Mouse (Mus musculus) neural tube, embryonic 11.5 days (tissue): Measurements from ENCODE around the gene Ufc1. TPM values are rescaled to one million over a fixed set of nuclear protein-coding genes. Genes with fewer than 3 reads are reported as not detected.
"Not testable (repeated sequence)": the region's sequence is repeated elsewhere in the genome, so short reads cannot be mapped to it uniquely, and the experiment has no call there.

ENCODE experiments used
- ATAC-seq: fragments of 200-750 bp; cut with Nextera tagmentation; 2 replicates; pipeline ENCODE4 v1.8.0; 2017; ENCODE audit warnings: moderate number of reproducible peaks, mild to moderate bottlenecking, moderate TSS enrichment, moderate library complexity; ENCODE audit not compliant: insufficient read depth, low FRiP score, low TSS enrichment
- DNase-seq: peaks from one replicate; pipeline ENCODE4 v3.0.0-alpha.2; 2015; ENCODE audit warnings: low spot score
- H3K27ac ChIP-seq: fragments of 300-500 bp; sonication (generic); 2 replicates; pipeline ENCODE4 v1.5.1; 2014; ENCODE audit warnings: low read depth, mild to moderate bottlenecking, low read length
- H3K27me3 ChIP-seq: fragments of 300-500 bp; sonication (generic); 2 replicates; pipeline ENCODE4 v1.6.1; 2014; ENCODE audit warnings: mild to moderate bottlenecking, low read length, mixed read lengths; ENCODE audit not compliant: control insufficient read depth, insufficient read depth
- H3K36me3 ChIP-seq: fragments of 300-500 bp; sonication (generic); 2 replicates; pipeline ENCODE4 v1.6.1; 2014; ENCODE audit warnings: mild to moderate bottlenecking, low read length, moderate library complexity, mixed read lengths; ENCODE audit not compliant: control insufficient read depth, insufficient read depth
- H3K4me1 ChIP-seq: fragments of 300-500 bp; sonication (generic); 2 replicates; pipeline ENCODE4 v1.6.1; 2014; ENCODE audit warnings: low read length, mixed read lengths; ENCODE audit not compliant: control insufficient read depth, insufficient read depth
- H3K4me2 ChIP-seq: fragments of 300-500 bp; sonication (generic); 2 replicates; pipeline ENCODE4 v1.6.1; 2014; ENCODE audit warnings: low read depth, mild to moderate bottlenecking, moderate library complexity
- H3K4me3 ChIP-seq: fragments of 300-500 bp; sonication (generic); 2 replicates; pipeline ENCODE4 v1.5.1; 2014; ENCODE audit warnings: low read depth, low read length
- H3K9ac ChIP-seq: fragments of 300-500 bp; sonication (generic); 2 replicates; pipeline ENCODE4 v1.6.1; 2014; ENCODE audit warnings: mild to moderate bottlenecking, low read length
- H3K9me3 ChIP-seq: fragments of 300-500 bp; sonication (generic); 2 replicates; pipeline ENCODE4 v1.6.1; 2016; ENCODE audit warnings: low read length; ENCODE audit not compliant: control insufficient read depth
- WGBS: fragments of 180-500 bp; shearing (Covaris S2); extraction: QIAGEN DNeasy Blood & Tissue Kit; methylation state at CpG from one replicate; pipeline ENCODE4 v1.1.7; 2014; 5-methylcytosine and 5-hydroxymethylcytosine counted together
- polyA plus RNA-seq: library from polyadenylated mRNA; unstranded; fragments of >200 nt; fragmentation: Nextera tagmentation; extraction: Ambion mirVana; gene quantifications from 2 replicates; pipeline ENCODE4 v1.2.1, GENCODE M21; 2014

Gene Ufc1
- polyA plus RNA-seq, 1 experiment from 2014 or later, result 103 TPM

DNA sequence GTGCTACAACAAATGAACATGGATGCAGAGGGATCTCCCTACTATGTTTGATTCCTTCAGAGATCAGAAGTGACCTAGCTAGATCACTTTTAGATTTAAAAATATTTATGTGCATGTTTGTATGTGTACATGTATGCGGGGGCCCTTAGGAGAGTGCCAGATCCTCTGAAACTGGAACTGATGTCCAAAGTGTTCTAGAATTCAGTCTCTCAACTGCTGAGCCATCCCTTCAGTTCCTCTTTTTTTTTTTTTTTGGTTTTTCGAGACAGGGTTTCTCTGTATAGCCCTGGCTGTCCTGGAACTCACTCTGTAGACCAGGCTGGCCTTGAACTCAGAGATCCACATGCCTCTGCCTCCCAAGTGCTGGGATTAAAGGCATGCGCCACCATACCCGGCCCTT is 31.8 kb upstream of the Ufc1 start:
- not testable (repeated sequence) for H3K27ac ChIP-seq, ATAC-seq, H3K9ac ChIP-seq, H3K36me3 ChIP-seq, H3K4me3 ChIP-seq, H3K4me2 ChIP-seq, DNase-seq, H3K27me3 ChIP-seq, H3K9me3 ChIP-seq
- peaks cover 10% of the 10 kb centered on the region for H3K4me1 ChIP-seq
- WGBS, result 87% methylated on average over 4 of the region's 4 CpGs

DNA sequence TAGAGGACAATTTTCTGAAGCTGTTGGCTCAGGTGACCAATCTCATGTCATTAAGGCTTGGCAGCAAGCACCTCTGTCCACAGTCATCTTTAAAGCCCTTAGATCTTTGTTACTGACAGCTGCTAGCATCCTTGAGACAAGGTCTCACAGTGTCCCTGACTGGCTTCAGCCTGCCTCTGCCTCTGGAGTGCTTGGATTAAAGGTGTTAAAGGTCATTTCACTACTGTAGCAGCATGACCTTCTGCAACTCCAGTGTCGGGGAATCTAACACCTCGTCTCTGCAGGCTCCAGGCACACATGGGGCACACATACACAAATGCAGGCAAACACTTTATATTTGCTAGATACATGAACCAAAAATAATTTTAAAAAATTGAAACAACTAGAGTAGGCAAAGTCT is 30.7 kb upstream of the Ufc1 start:
- Histone ChIP-seq H3K4me2 (no peak overlapping the region), H3K36me3 (no peaks in the 10 kb centered on the region), H3K27ac (no peak overlapping the region), H3K9ac (no peak overlapping the region), H3K27me3 (no peaks in the 10 kb centered on the region), H3K4me3 (no peak overlapping the region), H3K4me1 (peaks cover 7% of the 10 kb centered on the region), H3K9me3 (no peaks in the 10 kb centered on the region)
- ATAC-seq (no peak), DNase-seq (no peak)
- 85% methylated on average over 2 of the region's 2 CpGs for WGBS

DNA sequence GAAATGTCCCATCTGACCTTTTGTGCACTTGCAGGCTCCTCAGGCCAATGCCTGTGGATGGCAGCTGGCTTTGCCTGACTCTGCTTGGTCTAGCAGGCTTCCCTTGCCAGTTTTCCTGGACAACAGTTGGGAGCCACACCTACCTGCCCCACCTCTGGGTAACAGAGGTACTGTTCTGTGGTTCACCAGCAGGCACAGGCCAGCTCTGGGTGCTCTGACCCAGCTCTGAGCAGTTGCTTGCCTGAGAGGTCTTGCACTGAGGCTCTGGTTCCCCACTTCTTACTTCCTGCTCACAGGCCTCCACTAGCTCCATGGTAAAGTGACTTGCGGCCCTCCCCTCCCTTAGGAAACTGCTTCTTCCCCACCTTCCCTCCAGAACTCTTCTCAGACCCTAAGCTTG is 27.2 kb upstream of the Ufc1 start:
- no peaks in the 10 kb centered on the region for H3K9me3 ChIP-seq
- 91% methylated on average over 1 of the region's 1 CpGs for WGBS
- no peak overlapping the region for H3K4me2 ChIP-seq
- ATAC-seq (peak; percentile 41; the same call in 1 of the 2 replicates), DNase-seq (no peak)
- H3K27ac ChIP-seq, result no peak overlapping the region
- H3K27me3 ChIP-seq, result no peaks in the 10 kb centered on the region
- H3K36me3 ChIP-seq, result no peaks in the 10 kb centered on the region
- H3K9ac ChIP-seq, result no peak overlapping the region
- no peaks in the 10 kb centered on the region for H3K4me1 ChIP-seq
- no peak overlapping the region for H3K4me3 ChIP-seq

DNA sequence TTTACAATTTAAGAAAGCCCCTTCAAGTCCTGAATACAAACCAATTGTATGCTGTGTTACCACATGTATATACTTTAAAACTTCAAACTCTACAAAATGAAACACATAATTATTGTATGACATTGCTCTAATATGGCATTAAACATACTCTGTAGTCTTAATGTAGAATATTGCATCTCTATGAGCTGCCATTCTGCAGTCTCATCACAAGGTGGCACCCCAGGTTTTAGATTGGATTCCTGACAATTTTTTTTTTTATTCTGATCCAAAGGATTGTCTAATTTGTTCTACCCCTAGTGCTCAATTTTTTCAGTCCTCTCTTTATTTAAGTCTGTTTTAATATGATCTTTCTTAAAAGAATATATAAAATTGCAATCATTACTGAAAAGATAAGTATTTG is 26.6 kb upstream of the Ufc1 start:
- peak; percentile 18 for DNase-seq
- H3K27ac ChIP-seq, result no peak overlapping the region
- no peak overlapping the region for H3K4me3 ChIP-seq
- no peaks in the 10 kb centered on the region for H3K36me3 ChIP-seq
- no peaks in the 10 kb centered on the region for H3K4me1 ChIP-seq
- no peak overlapping the region for H3K9ac ChIP-seq
- ATAC-seq, result no peak
- no peak overlapping the region for H3K4me2 ChIP-seq
- no peaks in the 10 kb centered on the region for H3K9me3 ChIP-seq
- no peaks in the 10 kb centered on the region for H3K27me3 ChIP-seq

DNA sequence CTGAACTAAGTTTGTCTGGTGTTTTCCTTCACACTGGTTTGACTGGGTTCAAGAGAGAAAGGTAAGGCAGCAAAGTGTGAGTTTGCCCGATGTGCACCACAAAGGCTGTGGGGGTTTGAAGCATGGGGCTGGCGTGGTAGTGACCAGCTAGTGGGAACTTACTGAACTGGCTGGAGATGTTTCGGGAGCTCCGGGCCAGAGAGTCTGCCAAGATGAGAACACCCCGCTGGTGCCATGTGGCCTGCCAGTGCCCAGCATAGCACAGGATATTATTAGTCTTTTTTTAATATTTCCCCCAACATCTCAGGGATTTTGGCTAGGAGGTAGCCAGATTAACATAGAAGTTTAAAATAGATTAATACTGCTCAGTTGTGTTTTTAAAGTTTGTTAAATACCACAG is 25.3 kb upstream of the Ufc1 start:
- H3K9me3 ChIP-seq, result no peaks in the 10 kb centered on the region
- H3K4me3 ChIP-seq, result no peak overlapping the region
- no peak overlapping the region for H3K4me2 ChIP-seq
- ATAC-seq (no peak), DNase-seq (no peak)
- no peak overlapping the region for H3K9ac ChIP-seq
- H3K27me3 ChIP-seq, result no peaks in the 10 kb centered on the region
- no peak overlapping the region for H3K27ac ChIP-seq
- H3K4me1 ChIP-seq, result no peaks in the 10 kb centered on the region
- H3K36me3 ChIP-seq, result no peaks in the 10 kb centered on the region
- 15% methylated on average over 5 of the region's 5 CpGs for WGBS

DNA sequence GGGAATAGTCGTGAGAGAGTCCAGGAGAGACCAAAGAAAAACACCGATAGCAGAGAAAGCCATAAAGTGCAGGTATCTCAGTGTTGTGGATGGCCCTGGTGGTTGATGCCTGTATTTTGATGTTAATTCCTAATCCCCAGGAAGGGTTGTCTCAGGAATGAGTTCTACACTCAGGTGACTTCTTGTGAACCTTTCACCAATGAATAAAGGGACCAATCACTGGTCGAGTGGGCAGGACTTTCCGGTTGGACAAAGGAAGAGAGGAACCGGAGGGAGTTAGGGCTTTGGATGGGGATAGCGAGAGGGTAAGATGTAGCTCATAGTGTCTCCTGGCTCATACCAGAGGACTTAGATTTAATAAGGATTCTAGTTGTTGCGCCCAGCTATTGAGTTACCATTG is 24.9 kb upstream of the Ufc1 start:
- ATAC-seq, result no peak
- H3K36me3 ChIP-seq, result no peaks in the 10 kb centered on the region
- H3K4me2 ChIP-seq, result no peak overlapping the region
- no peak overlapping the region for H3K4me3 ChIP-seq
- H3K27me3 ChIP-seq, result no peaks in the 10 kb centered on the region
- H3K27ac ChIP-seq, result no peak overlapping the region
- no peaks in the 10 kb centered on the region for H3K4me1 ChIP-seq
- no peaks in the 10 kb centered on the region for H3K9me3 ChIP-seq
- WGBS, result 13% methylated on average over 7 of the region's 7 CpGs
- no peak for DNase-seq
- H3K9ac ChIP-seq, result no peak overlapping the region

DNA sequence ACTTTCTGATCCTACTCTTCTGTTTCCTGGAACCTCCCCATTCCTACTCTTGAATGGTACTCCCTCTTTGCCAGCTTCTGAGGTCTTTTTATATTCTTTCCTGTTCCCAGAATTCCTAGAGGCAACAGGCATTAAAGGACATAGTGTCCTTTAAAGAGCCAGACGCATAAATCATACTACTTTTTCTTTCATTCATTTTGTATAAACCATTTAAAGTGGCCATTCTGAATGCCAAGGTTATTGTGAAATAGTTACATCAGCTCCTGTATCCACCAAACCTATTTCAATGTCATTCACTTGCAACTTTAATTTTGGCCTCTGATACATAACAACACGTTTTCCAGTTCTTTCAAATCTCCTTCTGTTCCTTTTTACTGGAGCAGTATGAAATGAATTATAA is 14.5 kb upstream of the Ufc1 start:
- Histone ChIP-seq H3K4me1 (no peaks in the 10 kb centered on the region), H3K9ac (no peak overlapping the region), H3K9me3 (no peaks in the 10 kb centered on the region), H3K27ac (no peak overlapping the region), H3K4me2 (no peak overlapping the region), H3K36me3 (no peaks in the 10 kb centered on the region), H3K27me3 (no peaks in the 10 kb centered on the region), H3K4me3 (no peak overlapping the region)
- ATAC-seq, result no peak
- no peak for DNase-seq
- 83% methylated on average over 2 of the region's 2 CpGs for WGBS

DNA sequence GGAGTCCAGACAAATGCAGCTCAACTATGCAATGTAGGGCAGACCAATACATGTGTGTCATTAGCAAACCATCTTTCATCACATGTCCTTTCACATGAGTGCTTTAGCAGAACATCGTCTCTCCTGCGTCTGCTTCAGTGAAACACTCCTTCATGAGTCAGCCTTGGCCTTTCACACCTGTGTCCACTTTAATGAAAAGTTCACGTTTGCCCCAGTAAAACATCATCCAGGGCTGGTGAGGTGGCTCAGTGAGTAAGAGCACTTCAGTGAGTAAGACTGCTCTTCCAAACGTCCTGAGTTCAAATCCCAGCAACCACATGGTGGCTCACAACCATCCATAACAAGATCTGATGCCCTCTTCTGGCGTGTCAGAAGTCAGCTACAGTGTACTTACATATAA is 11.3 kb upstream of the Ufc1 start:
- H3K9me3 ChIP-seq, H3K9ac ChIP-seq, ATAC-seq, H3K27ac ChIP-seq, DNase-seq, H3K27me3 ChIP-seq, H3K4me2 ChIP-seq, H3K4me1 ChIP-seq, H3K36me3 ChIP-seq, H3K4me3 ChIP-seq: not testable (repeated sequence)
- 73% methylated on average over 5 of the region's 5 CpGs for WGBS

DNA sequence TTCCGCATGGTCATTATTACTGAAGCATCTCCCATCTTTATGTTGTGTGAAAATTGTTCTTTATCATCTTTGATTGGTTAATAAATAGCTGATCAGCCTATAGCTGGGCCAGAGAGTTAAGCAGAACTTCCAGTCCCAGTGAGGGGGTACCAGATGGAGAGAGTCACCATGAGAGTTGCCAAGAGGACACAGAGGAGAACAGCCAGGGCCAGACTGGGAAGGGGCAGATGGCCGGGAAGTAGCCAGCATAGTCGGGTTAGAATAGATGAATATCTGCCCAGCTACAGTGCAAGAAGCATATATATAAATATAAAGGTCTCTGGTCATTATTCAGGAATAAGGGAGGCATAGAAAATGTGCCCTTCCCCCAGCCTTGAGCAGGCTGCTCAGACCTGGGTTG is 3.4 kb upstream of the Ufc1 start:
- H3K9ac ChIP-seq, result no peak overlapping the region
- no peaks in the 10 kb centered on the region for H3K36me3 ChIP-seq
- DNase-seq (no peak), ATAC-seq (no peak)
- H3K9me3 ChIP-seq, result no peaks in the 10 kb centered on the region
- WGBS, result 65% methylated on average over 3 of the region's 3 CpGs
- no peaks in the 10 kb centered on the region for H3K27me3 ChIP-seq
- no peak overlapping the region for H3K27ac ChIP-seq
- H3K4me1 ChIP-seq, result peaks cover 6% of the 10 kb centered on the region
- no peak overlapping the region for H3K4me2 ChIP-seq
- no peak overlapping the region for H3K4me3 ChIP-seq
